Mouse (Mus musculus) CD4-positive, CD25-positive, alpha-beta regulatory T cell, adult 2 months (primary cell): ENCODE measurements around the gene Ezr.

ENCODE experiments used
- DNase-seq: peaks from one replicate; pipeline ENCODE4 v3.0.0-alpha.2; 2012; ENCODE audit warnings: low read depth, low spot score

The Ezr gene

DNA sequence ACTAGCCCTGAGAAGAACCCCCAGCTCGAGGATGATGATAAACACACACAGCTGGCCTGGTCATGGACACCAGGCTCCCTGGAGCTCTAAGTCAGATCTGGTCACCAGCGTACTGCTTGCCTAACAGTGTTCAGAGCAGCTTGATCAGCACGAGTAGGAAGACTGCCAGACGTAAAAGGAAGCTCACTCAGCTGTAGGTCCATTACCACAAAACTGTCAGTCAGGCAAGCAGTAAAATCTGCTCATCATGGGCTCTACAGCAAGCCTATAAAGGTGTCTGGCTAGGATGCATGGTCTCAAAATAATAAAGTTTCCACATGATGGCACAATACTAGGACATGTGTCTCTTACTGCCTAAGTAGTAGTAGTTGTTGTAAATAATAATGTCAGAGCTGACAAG is 13.0 kb downstream of the Ezr start:
- peak; percentile 54 for DNase-seq

DNA sequence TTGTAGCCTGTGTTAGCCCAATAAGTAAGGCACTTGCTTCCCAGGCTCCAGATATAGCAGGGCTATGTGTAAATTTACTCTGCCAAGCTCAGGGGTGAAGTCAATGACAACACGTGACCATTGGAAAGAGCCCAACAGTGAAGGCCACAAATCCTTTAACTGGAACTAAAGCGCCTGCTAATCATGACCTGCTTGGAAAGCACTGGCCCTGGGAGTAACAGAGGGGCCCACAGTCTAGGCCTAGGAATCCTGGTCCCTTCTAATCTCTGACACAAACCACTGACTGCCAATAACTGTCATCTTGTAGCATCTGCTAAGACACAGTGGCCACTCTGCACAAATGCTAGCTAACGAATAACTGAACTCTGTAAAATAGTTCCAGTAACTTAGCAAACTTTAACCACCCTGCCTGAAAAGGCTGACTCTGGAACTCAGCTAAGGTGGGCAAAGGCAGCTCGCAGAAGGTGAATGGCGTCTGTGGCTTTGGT is 14.2 kb downstream of the Ezr start:
- DNase-seq: no peak

DNA sequence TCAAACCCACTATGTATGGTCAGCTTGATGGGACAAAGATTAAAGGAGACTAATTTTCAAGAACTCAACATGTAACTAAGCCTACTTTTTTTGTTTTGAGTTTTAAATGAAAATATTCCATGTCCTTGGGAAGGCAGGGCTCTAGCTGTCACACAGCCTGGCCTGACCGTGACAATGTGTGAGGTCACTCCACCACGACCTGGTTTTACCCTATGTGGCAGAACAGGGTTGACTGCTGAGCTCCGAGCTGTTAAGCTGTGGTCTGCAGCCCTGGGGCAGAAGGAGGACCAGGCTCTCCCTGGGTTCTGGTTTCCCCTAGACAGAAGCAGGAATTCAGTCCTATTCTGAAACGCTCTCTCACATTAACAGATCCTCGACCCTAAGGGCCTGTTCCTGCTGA is 14.8 kb downstream of the Ezr start:
- DNase-seq: no peak

DNA sequence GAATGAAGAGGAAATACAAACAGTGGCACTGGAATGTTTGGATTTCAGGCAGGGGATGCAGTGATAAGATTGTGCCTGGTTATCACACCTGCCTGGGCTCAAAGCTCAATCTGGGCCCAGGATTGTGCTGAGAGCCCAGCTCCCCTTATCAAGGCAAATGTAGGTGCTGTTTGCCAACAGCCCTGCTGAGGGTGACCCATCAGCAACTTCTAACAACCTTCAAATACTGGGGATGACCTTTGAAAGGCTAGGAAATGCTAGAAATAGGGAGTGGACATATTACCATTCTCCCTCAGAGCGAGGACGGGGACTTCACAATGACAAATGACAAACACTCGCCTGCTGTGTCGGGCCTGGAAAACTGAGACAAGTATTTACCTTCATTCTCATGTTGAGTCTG is 15.8 kb downstream of the Ezr start:
- DNase-seq: no peak

DNA sequence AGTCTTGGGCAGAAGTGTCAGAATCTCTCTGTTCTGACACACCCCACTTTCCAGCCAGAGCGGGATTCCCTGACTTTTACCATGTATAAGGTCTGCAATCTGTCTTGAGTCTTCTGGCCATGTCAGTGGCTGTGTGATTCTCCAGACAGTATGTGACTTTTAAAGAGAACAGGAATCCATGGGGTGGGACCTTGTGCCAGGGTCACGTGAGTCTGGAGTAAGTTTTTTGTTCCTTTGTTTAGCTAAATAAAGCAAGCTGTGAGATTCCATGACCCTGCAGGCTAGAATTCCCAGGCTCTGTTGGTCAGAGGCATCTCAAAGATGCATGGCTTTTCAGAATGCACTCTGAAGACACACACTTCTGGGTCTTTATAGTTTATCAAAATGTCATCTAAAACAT is 16.7 kb downstream of the Ezr start:
- DNase-seq: no peak

DNA sequence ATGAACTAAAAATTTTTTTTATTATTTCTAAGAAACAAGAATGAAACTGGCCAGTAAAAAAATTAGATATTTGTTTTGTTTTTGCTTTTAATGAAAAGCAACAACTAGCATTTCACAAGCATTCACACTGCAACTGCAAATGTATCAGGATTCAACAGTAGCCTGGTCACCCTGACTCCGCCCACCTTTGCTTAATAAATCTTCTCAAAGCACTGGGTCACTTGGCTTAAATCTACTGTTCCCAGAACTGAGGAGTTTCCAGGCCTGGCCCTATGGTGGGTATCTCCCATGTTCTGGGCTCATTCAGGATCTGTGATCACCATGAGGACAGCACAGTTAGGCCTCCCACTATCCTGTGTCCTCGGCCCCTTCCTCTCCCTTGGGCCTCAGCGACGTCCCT is 17.9 kb downstream of the Ezr start:
- no peak for DNase-seq

DNA sequence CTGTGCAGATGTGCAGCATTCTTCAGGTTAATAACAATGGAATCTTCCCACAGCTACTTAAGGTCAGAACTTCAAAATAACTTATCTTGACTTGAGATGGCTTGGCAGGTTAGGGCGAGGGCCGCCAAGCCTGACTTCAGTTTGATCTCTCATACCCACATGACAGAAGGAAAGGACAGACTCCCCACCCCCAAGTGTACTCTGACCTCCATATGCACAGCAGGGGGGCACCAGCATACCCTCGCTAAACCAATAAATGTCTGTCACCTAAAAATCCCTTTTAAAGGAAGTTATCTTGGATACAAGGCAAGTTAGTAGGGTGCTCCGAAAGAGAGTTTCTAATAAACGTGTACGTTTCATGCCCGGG is 18.4 kb downstream of the Ezr start:
- DNase-seq: no peak

DNA sequence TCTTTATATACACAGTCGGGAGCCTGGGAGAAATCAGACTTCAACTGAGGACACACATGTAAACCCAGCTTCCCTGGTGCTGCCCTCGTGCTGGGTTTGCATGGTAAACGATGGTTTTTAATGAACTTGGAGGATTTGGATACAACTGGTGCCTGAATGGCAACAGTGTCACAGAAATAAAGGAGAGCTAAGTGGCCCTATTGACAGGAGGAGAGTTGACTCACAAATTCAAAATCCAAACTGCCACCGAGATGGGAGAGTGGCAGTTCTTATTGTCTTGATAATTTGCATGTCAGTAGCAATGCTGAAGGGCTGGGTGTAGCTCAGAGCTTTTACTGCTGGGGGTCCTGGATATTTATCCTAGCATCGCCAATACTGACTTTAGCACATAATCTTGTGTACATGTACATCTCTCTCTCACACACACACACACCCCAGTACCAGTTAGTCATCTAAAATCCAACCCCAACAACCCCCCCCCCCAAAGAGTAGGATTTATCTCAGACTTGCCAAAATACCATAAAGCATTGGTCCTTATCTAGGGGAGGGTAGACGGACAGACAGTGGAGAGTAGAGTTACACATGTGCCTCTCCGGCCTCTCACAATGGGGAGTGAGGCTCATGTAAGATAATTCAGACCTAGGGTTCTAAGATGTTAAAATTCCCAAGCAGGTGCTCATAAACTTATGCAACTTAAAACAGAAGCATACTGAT is 18.9 kb downstream of the Ezr start:
- no peak for DNase-seq

DNA sequence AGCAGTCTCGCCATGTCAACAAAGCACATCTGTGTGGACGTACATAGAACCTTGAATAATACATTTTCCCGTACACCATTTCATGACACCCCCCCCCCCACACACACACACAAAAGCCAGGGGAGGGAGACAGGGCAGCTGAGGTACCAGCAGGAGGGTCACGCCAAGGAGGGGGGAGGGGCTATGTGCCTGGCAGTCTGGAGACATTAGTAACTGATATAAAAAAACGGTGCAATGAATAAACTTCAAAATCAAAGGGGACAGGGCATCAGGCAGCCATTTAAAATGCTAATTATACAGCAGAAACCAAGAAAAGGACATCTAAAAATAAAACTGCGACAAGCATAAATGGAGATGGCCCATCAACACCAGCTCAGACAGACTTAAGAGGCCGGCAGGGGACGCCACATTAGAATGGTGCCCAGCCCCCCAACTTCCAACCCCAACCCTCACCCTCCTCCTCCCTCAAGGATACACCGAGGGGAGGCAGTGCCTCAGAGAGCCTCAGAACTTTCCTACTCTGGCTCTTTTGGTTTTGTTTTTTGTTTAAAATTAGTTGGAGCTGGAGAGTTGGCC is 22.8 kb downstream of the Ezr start:
- DNase-seq: no peak

DNA sequence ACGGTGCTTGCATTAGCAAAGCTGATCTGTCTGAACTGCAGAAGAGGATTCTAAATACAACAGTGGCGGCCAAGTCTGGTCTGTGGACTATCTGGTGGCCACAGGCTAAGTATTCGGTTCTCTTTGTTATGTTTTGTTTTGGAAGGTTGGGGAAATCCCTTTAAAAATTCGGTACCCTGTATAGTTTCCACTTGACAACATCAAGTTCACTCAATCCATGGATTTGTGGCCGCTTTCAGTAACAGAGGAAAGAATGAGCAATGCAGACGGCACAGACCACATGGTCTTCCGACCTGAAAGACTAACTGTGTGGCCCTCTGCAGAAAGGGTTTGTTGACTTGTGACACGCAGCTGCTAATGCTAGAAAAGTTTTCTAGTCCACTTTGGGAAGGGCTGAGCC is 23.7 kb downstream of the Ezr start:
- no peak for DNase-seq

DNA sequence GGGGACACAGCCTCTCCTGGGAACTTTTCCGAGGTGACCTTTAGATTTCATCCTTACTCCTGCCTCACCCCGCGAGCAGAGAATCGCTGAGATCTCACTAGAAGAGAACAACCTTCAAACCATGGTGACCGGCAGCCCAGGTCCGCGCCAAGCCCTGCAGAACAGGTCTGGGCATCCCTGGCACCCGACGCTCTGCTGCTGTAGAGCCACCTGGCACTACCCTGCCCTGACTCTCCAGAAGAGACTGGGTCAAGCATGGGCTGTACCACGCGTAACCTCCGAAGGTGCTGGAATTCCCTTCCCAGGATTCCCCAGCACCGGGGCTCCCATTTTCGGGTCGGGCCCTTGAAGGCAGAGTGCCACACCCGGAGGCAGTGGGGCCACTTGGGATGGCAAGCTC is 24.7 kb downstream of the Ezr start:
- no peak for DNase-seq

DNA sequence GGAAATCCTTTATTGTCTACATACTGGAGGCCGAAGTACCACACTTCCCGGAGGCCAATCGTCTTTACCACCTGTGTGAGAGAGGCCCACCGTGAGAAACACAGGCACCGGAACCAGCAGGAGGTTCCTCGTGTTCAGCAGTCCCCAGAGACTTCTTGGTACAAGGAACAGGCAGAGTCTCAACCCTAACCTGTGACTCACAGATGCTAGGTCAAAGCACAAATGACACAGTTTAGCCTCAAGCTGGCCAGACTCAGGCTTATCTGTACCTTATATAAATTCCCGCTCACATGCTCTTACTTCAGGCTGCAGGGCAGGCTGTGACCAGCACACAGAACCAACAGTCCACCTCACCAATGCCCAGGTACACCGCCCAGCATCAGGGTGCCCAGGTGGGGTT is 26.7 kb downstream of the Ezr start:
- DNase-seq: no peak

DNA sequence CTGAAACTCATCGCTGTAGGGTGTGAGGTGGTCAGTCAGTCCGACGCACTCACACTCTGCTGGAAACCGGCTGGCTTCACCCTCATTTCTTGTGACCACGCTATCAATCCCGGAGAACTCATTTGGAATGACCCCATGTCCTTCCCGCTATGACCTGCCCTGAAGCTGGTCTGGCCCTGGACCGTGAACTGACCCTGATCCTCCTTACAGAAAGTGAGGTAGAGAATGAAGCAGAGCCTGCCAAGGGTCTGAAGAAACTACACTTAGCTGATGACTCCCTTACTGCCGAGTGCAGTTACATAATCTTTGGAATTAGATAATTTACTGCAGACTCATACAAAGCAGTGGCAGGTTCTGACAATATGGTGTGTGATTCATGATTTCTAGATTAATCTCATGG is 27.4 kb downstream of the Ezr start:
- no peak for DNase-seq

DNA sequence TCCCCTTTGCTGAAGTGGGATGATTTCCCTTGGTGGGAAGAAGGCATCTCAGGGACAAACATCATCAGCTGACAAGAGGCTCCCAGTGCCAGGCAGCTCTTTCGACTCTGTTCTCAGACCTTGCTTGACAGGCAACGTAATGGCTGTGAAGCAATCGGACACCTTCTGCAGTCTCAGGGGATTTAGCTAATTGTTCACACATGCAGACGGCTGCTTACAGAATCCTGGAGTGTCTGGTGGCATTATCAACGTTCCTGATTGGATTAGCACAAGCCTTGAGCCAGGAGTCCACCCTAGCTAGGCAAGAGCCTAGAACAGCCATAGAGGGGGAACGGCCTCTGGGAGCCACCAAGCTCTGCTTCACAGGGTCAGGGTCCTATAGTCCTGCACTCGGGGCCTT is 30.2 kb downstream of the Ezr start:
- DNase-seq: no peak

DNA sequence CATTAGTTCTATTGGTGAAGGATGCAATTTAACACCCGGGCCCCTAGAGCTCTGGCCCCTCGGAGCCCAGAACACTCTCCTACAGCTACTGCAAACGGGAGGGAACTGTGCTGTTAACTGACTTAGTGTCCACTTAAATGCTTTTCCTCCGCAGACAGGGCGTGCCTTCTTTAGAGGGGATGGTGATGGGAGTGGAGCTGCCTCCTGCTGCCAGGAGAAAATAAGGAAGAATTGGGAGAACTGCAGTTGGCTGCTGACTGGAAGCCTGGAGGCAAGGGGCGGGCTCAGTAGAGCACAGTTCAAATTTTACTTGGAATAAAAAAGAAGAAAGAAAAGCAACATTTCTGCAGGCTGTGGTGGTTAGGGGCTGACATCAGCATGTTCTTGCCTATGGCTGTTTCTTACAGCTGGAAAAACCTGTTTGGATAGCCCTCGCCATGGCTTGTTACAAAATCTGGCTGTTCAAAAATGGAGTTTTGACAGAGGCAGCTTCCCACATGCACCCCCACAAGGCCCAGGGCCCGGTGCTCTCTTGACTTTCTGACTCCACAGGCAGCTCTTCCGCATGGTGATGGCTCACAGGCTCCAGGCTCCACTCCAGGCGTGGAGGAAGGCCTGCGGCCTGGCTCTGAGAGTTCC is 31.2 kb downstream of the Ezr start:
- no peak for DNase-seq

DNA sequence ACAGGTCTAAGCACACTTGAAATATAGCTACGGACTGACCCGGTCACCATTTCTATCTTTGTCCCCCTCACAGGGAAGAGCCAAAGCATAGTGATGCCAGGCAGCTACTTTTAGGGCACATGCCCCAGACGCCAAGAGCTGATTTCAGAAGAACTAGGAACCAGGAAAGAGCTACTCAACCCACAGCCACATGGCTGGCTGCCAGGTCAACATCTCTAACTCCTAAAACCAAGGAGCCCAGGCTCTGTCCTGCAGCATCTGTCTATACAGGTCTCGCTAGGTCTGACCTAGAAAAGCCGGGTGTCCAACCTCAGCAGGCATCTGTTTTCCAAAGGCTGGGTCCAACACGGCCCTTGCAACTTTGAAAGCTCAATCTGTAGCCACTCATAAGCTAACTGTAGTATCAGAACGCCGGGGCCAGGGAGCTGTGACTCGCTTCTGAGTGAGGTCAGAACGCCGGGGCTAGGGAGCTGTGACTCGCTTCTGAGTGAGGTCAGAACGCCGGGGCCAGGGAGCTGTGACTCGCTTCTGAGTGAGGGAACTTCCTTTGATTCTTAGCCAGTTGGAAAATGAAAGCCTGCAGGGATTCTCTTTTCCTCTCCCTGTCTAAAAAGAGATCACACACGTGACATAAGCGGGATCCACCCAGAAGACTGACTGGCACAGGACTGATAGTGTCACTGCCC is 33.7 kb downstream of the Ezr start:
- DNase-seq: no peak

DNA sequence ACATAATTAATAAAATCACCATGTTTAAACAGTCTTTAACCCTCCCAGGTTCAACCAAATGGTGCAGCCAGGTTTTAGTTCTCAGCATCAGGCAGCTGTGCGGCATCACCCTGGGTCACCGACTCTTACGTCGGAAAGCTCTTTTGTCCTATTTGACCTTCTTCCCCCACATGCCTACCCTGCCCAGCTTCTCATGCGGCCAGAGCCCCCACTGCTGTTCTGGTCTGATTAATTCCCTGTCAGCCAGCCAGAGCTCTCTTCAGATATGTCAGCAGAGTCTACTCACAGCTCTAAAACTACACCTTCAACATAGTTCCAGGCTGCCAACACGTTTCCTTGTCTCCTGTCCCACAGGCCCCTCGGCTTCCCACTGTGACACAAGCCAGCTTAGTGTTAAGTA is 35.1 kb downstream of the Ezr start:
- no peak for DNase-seq

DNA sequence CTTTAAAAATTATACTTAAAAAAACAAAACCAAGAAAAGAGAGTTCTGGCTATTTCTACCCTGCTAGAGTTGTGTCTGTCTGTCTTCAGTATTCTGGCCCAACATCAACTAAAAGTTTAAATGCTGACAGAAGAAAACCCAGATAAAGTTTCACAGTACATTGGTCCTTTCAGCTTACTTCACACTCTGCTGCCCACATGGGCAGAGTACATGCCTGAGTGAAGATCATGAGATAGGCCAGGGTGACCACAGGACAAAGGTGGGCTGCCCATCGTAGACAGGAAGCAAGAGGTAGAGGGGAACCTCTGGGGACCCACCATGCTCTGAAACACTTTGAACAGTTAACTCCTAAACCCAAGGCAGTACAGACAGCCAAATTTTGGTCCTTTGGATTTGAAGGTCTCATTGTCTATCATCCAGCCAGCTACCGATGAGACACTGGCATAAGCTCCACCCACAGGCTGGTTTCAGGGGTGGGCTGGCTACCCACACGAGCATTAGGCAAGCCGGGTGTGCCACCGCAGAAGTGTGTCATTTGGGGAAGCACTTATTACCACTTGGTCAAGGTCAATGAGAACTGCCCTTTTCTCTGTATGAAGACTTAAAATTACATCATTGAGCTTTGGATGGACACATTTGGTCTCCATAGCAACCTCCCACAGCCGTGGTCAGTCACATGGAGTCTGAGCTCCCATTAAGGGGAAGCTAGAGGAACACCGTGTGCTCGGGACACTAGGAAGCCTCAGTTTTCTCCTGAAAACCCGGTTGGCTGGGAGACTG is 35.9 kb downstream of the Ezr start:
- DNase-seq: no peak

DNA sequence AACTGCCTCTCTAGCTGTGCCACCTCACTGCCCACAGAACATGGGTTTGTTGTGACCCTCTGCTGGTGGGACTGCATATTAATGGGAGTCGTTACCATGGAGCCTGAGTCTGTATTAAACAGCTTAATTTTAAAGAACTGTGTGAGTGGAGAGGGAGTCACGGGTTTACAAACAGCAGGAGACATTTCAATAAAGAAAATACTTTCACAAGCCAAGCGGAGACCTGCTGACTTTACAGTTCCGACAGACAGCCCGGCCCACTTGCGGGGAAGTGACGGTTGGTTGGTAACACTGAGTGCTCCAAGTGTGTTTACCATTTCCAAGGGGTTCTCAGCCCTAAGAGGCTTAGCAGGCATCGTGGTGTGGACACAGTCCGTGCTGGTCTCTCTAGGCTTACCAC is 36.6 kb downstream of the Ezr start:
- DNase-seq: peak; percentile 52

DNA sequence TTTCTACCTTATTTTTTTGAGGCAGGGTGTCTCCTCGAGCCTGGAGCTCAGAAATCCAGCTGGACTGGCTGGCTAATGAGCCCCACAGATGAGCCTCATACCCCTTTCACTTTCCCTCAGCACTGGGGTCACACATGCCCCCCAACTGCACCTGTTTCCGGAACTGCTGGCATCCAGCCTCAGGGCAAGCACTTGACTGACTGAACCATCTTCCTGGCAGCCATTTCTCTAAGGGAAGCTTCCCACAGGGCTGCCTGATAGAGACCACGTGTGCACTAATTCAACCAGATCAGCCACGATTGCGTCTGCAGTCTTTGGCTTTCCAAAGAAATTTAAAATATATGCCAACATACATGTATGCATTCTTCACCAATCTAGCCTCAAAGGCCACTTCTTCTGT is 37.1 kb downstream of the Ezr start:
- no peak for DNase-seq

DNA sequence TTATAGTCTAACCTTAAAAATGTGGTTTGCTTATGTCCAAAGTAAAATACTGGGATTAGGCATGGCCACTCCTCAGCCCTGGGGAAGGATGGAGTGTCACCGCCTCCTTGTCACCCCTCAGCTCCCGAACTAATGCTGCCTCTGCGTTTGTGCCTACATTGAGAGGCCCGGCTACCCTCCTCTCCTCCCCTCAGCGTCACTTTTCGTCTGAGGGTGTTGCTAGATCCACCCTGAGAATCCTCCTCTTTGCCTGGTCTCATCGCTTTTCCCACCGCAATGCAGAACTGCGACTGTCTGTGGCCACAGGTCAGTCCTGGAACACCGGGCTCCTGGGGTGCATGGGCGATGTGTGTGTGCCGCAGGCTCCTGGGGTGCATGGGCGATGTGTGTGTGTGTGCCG is 37.7 kb downstream of the Ezr start:
- DNase-seq: no peak

DNA sequence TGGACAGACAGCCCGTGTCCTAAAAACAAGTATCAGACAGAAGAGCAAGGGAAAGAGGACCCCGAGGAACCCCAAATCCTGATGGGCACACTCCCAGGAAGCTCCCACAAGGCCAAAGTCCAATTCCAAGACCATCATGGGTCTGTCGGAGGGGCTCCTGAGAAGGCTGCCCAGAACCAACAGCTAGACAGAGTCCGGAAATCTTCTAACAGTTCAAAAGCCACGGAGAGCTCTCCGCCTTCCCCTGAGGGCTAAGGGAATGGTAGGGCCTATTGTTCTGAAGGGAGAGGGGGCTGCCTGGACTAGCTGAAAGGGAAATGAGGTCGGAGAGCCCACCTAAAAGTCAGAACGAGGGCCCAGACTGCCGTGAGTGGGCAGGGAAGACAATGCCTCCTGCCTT is 38.2 kb downstream of the Ezr start:
- DNase-seq: no peak
